Mouse (Mus musculus) olfactory bulb, adult 2 months (tissue): ENCODE measurements around the gene Atp6v1g3.

Experiments
- CTCF ChIP-seq: fragments of 200-500 bp; IDR thresholded peaks from 2 replicates; pipeline ENCODE4 v1.5.1; 2012; ENCODE audit warnings: low read depth, mild to moderate bottlenecking, low read length, moderate library complexity; ENCODE audit not compliant: insufficient read depth
- POLR2A ChIP-seq: fragments of 200-500 bp; IDR thresholded peaks from 2 replicates; pipeline ENCODE4 v1.6.1; 2012; ENCODE audit warnings: mild to moderate bottlenecking, low read depth, low read length, moderate library complexity; ENCODE audit not compliant: insufficient read depth

- TF ChIP-seq CTCF: no peak
- no peak for TF ChIP-seq POLR2A
These were observed 6.0 kb upstream of the Atp6v1g3 start for GRCm38 (mm10) chr1:138267465-138268055.
